Mouse (Mus musculus): ENCODE data around the gene 4930432K21Rik.

GRCm38 (mm10) chr8:84184085-84185043 lies 36.5 kb downstream of the 4930432K21Rik start:
- TF ChIP-seq TAL1 (IDR thresholded peaks at IDR 0.05; ENCODE audit: low read length) (no peak), GATA1 (IDR thresholded peaks at IDR 0.05; ENCODE audit: low read length) (no peak)
